Mouse (Mus musculus): Measurements from ENCODE around the gene Snap47.

Gene Snap47

DNA sequence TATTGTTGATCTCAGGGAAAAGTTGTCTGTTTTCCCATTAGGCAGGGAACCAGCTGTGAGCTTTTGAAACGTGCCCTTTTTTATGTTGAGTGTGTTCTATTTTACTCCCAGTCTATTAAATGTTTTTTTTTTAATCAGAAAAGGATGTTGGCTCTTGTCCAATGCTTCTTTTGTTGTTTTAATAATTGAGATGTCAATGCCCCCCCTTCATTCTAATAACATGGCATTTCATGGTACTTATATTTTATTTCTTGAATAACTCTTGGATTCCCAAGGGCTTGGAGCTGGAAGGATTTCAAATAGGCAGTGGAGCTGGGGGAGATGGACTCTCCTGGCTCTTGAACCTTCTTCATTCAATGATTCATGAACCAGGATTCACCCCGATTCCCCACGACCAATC is 85.0 kb downstream of the Snap47 start:
- DNase-seq = no peak

DNA sequence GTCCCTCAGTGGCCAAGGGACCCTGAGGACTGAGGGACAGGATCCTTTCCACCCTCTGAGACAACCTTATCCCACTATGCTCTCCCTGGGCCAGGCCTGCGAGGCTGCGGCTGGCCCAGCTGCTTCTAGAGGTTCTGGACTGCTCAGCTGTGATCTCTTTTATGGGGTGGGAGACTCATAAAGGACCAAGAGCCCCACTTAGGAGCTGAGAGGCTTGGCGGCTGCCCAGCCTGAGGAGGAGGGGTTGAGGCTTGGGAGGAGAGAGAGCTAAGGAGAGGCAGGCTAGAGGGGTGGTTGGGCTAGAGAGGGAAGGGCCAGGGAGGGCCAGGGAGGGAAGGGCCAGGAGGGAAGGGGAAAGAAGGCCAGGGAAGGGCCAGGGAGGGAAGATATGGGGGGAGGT is 86.6 kb downstream of the Snap47 start:
- no peak for DNase-seq

DNA sequence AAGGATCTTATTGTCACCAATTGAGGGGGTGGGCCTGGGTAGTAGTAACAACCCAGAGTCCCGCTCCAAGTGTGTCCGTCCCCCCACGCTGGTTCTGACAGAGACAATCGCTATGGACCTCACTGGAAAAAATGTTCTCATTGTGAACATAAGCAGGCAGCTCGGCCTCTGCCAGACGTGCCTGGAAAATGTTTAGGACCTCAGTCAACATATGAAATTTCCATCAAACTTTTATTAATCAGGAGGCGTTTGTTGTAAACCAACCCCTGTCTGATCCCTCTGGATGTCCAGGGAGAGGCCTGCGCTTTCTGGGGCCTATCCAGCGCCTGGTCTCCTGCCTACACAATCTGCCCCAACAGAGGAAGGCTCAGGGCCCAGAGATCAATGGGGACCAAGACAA is 87.0 kb downstream of the Snap47 start:
- no peak for DNase-seq

DNA sequence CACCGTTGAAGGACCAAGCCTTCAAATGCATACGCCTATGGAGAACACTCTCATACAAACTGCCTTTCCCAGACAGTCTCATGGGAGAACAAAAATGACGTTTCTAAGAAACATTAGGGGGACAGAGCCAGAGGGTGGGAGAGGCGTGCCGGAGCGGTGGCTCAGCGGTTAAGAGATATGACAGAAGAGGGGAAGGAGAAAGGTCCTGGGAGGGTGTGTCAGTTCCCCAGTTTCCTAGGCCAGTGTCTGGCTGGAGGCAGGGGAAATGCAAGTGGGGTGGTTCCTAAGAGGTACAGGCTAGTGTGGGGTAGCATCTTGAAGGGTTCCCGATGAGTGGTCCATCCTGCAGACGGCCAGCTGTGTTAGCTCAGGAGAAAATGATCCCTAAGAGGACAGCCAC is 89.7 kb downstream of the Snap47 start:
- no peak for DNase-seq

All from right cerebral cortex, postnatal 25 days (tissue).